ENCODE assay signal across 18 mouse cellular contexts in the genomic region with DNA sequence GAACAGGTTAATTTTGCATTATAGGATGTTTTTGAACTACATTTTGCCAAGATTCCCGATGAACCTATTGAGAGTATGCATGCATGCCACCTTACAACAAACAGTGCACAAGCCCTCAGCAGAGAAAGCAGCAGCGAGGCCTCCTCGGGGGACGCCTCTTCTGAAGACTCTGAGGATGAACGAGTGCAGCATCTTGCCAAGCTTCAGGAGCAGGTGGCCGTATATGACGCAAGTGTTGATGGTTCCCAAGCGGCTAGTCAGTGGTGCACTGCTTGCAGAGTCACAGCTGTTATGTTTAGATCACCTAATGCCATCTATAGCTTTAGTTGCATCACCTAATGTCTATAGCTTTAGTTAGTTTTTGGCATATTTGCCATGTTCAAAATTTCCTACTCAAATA. TPM values are rescaled to one million over a fixed set of nuclear protein-coding genes. Genes with fewer than 3 reads are reported as not detected.
"Had no signal": no experiment of that assay in that cellular context is flagged by ENCODE, and none has a peak within 500 bp of the region (broad histone marks: within the 10 kb centered on the region; RNA-seq: fewer than 3 reads in every experiment).

No protein-coding gene starts in this region.

- H3K27ac ChIP-seq: kidney, postnatal 0 days; limb, embryonic 12.5 days; liver, embryonic 13.5 days; lung, embryonic 15.5 days; macrophage; midbrain, embryonic 15.5 days; neural tube, embryonic 13.5 days had no signal

- H3K27me3 ChIP-seq: limb, embryonic 12.5 days; liver, embryonic 13.5 days; lung, embryonic 15.5 days; midbrain, embryonic 15.5 days; neural tube, embryonic 13.5 days had no signal

- DNase-seq: kidney, adult 8-10 months; kidney, postnatal 36 days; layer of hippocampus, adult 9-11 months; layer of hippocampus, postnatal 36 days; liver; liver, embryonic 13.5 days; liver, postnatal 0 days; lung, postnatal 14 days; retina, postnatal 1 day; right cerebral cortex, postnatal 4 days had no signal

- H3K36me3 ChIP-seq: limb, embryonic 12.5 days; liver, embryonic 13.5 days; lung, embryonic 15.5 days; midbrain, embryonic 15.5 days; neural tube, embryonic 13.5 days had no signal

- H3K4me3 ChIP-seq: limb, embryonic 12.5 days; liver, embryonic 13.5 days; lung, embryonic 15.5 days; megakaryocyte, embryonic 14.5 days; midbrain, embryonic 15.5 days; neural tube, embryonic 13.5 days had no signal

RNA-seq across cellular contexts. Expression of a gene that starts 44.8 kb away (rescaled TPM):
- total RNA-seq: monocyte, adult 5-6 weeks had no signal
- polyA plus RNA-seq: macrophage had no signal
